8 mouse cellular contexts compared by ENCODE assay signal in genomic region chr3:96171583-96172196, GRCm38 (mm10). TPM values are rescaled to one million over a fixed set of nuclear protein-coding genes. Genes with fewer than 3 reads are reported as not detected.
DNase-seq lines count a peak whose midpoint lies in the region; ATAC-seq and TF ChIP-seq lines count a peak whose summit lies in the region.

No protein-coding gene starts in this region.

- peak overlapping the region; percentile 87 for H3K4me2 ChIP-seq in heart, embryonic 11.5 days
- peak overlapping the region; percentile 99 for H3K4me2 ChIP-seq in forebrain, embryonic 13.5 days
- H3K4me2 ChIP-seq in liver, postnatal 0 days (ENCODE audit: low read depth, low read length): peak overlapping the region; percentile 84

- H3K36me3 ChIP-seq in heart, embryonic 11.5 days (ENCODE audit: control insufficient read depth, insufficient read depth, low read length): peaks cover 18% of the 10 kb centered on the region
- peaks cover 52% of the 10 kb centered on the region for H3K36me3 ChIP-seq in E14TG2a.4 (ENCODE audit: insufficient read depth, low read length)
- H3K36me3 ChIP-seq in forebrain, embryonic 13.5 days (ENCODE audit: poor library complexity, severe bottlenecking): peaks cover 28% of the 10 kb centered on the region
- H3K36me3 ChIP-seq in liver, postnatal 0 days (replicated peaks; ENCODE audit: insufficient read depth, low read length): peaks cover 26% of the 10 kb centered on the region

- peak overlapping the region; percentile 93 for H3K4me3 ChIP-seq in heart, embryonic 11.5 days (ENCODE audit: low read depth, low read length)
- peak overlapping the region; percentile 99 for H3K4me3 ChIP-seq in E14TG2a.4 (replicated peaks; ENCODE audit: low read length)
- H3K4me3 ChIP-seq in forebrain, embryonic 13.5 days: peak overlapping the region; percentile 96
- peak overlapping the region; percentile 84 for H3K4me3 ChIP-seq in liver, postnatal 0 days (ENCODE audit: low read depth, low read length)

- no peak for DNase-seq in heart, postnatal 4 days
- DNase-seq in liver, postnatal 0 days: no peak
- no peak for DNase-seq in adrenal gland, postnatal 4 days (ENCODE audit: low spot score in 2 of 2)
- no peak for DNase-seq in left cerebral cortex, adult 11 months (ENCODE audit: low spot score)
- no peak for DNase-seq in right cerebral cortex, postnatal 14 days

- H3K9ac ChIP-seq in heart, embryonic 11.5 days (ENCODE audit: low read depth, low read length): peak overlapping the region; percentile 97
- peak overlapping the region; percentile 92 for H3K9ac ChIP-seq in forebrain, embryonic 13.5 days
- peak overlapping the region; percentile 82 for H3K9ac ChIP-seq in liver, postnatal 0 days (replicated peaks)

- TF ChIP-seq CTCF in E14TG2a.4 (conservative IDR thresholded peaks at IDR 0.05; ENCODE audit: low read length): no peak
- no peak for TF ChIP-seq CTCF in liver, postnatal 0 days (IDR thresholded peaks at IDR 0.05; ENCODE audit: low read depth)

- no peaks in the 10 kb centered on the region for H3K9me3 ChIP-seq in heart, embryonic 11.5 days (replicated peaks; ENCODE audit: control insufficient read depth, low read length)
- H3K9me3 ChIP-seq in E14TG2a.4 (ENCODE audit: low read length): no peaks in the 10 kb centered on the region
- H3K9me3 ChIP-seq in forebrain, embryonic 13.5 days (replicated peaks): no peaks in the 10 kb centered on the region
- H3K9me3 ChIP-seq in liver, postnatal 0 days (ENCODE audit: low read length): no peaks in the 10 kb centered on the region

- H3K27ac ChIP-seq in heart, embryonic 11.5 days (ENCODE audit: low read depth, low read length): peak overlapping the region; percentile 99
- peak overlapping the region; percentile 99 for H3K27ac ChIP-seq in forebrain, embryonic 13.5 days
- H3K27ac ChIP-seq in liver, postnatal 0 days (ENCODE audit: low read depth): peak overlapping the region; percentile 93

- 21% methylated on average over 18 of the region's 18 CpGs for WGBS in heart, embryonic 11.5 days (ENCODE audit: insufficient replicate concordance)
- 22% methylated on average over 18 of the region's 18 CpGs for WGBS in forebrain, embryonic 13.5 days
- 16% methylated on average over 18 of the region's 18 CpGs for WGBS in liver, postnatal 0 days (ENCODE audit: insufficient replicate concordance)

- H3K4me1 ChIP-seq in heart, embryonic 11.5 days (ENCODE audit: control insufficient read depth, insufficient read depth, low read length): peaks cover 14% of the 10 kb centered on the region
- peaks cover 65% of the 10 kb centered on the region for H3K4me1 ChIP-seq in E14TG2a.4 (replicated peaks; ENCODE audit: low read depth, low read length)
- H3K4me1 ChIP-seq in forebrain, embryonic 13.5 days: peaks cover 41% of the 10 kb centered on the region
- peaks cover 32% of the 10 kb centered on the region for H3K4me1 ChIP-seq in liver, postnatal 0 days (ENCODE audit: insufficient read depth)

- no peak for TF ChIP-seq EP300 in liver, postnatal 0 days (IDR thresholded peaks at IDR 0.05; ENCODE audit: low read depth)

- no peak; the same call in 1 of the 2 replicates for ATAC-seq in heart, embryonic 11.5 days (replicated peaks; ENCODE audit: insufficient number of reproducible peaks, low FRiP score, low TSS enrichment)
- ATAC-seq in forebrain, embryonic 13.5 days: peak; percentile 27
- ATAC-seq in liver, postnatal 0 days: peak; percentile 20

- H3K27me3 ChIP-seq in heart, embryonic 11.5 days (ENCODE audit: control insufficient read depth, insufficient read depth, low read length): no peaks in the 10 kb centered on the region
- H3K27me3 ChIP-seq in E14TG2a.4 (ENCODE audit: insufficient read depth, low read length): no peaks in the 10 kb centered on the region
- H3K27me3 ChIP-seq in forebrain, embryonic 13.5 days: no peaks in the 10 kb centered on the region
- H3K27me3 ChIP-seq in liver, postnatal 0 days (ENCODE audit: insufficient read depth, low read length): no peaks in the 10 kb centered on the region

RNA-seq across cellular contexts. Expression of gene Sf3b4, which starts 0.4 kb away (rescaled TPM):
- 119 and 126 TPM in 2 replicates for polyA plus RNA-seq in heart, embryonic 11.5 days (2014; fragmentation: Nextera tagmentation; extraction: Ambion mirVana)
- total RNA-seq in heart, postnatal 4 days (2021): 10 to 100 TPM; 34.1 to 36.8 TPM
- 161 and 181 TPM in 2 replicates for polyA plus RNA-seq in forebrain, embryonic 13.5 days (2015; fragmentation: Nextera tagmentation; extraction: Ambion mirVana)
- polyA plus RNA-seq in liver, postnatal 0 days (2015; fragmentation: Nextera tagmentation; extraction: Ambion mirVana): 38.6 and 41.1 TPM in 2 replicates
- 10 to 100 TPM; 68.9 to 76.8 TPM for total RNA-seq in adrenal gland, postnatal 4 days (2021)

RNA-seq across cellular contexts. Expression of gene Sv2a, which starts 9.3 kb away (rescaled TPM):
- polyA plus RNA-seq in heart, embryonic 11.5 days (2014; fragmentation: Nextera tagmentation; extraction: Ambion mirVana): 12.3 and 18.6 TPM in 2 replicates
- 10 to 100 TPM; 19.3 to 20.6 TPM for total RNA-seq in heart, postnatal 4 days (2021)
- 29.3 and 37.9 TPM in 2 replicates for polyA plus RNA-seq in forebrain, embryonic 13.5 days (2015; fragmentation: Nextera tagmentation; extraction: Ambion mirVana)
- 0.08 and 0.09 TPM in 2 replicates for polyA plus RNA-seq in liver, postnatal 0 days (2015; fragmentation: Nextera tagmentation; extraction: Ambion mirVana)
- total RNA-seq in adrenal gland, postnatal 4 days (2021): 10 to 100 TPM; 18.1 to 24.7 TPM

RNA-seq across cellular contexts. Expression of gene Mtmr11, which starts 9.9 kb away (rescaled TPM):
- polyA plus RNA-seq in heart, embryonic 11.5 days (2014; fragmentation: Nextera tagmentation; extraction: Ambion mirVana): 8.6 and 10.4 TPM in 2 replicates
- 1 to 10 TPM; 4.2 to 4.6 TPM for total RNA-seq in heart, postnatal 4 days (2021)
- 9.0 and 12.9 TPM in 2 replicates for polyA plus RNA-seq in forebrain, embryonic 13.5 days (2015; fragmentation: Nextera tagmentation; extraction: Ambion mirVana)
- 2.7 and 3.0 TPM in 2 replicates for polyA plus RNA-seq in liver, postnatal 0 days (2015; fragmentation: Nextera tagmentation; extraction: Ambion mirVana)
- 10 to 100 TPM; 15.0 to 22.2 TPM for total RNA-seq in adrenal gland, postnatal 4 days (2021)

RNA-seq across cellular contexts. Expression of gene Bola1, which starts 47.8 kb away (rescaled TPM):
- polyA plus RNA-seq in heart, embryonic 11.5 days (2014; fragmentation: Nextera tagmentation; extraction: Ambion mirVana): 47.5 and 49.6 TPM in 2 replicates
- total RNA-seq in heart, postnatal 4 days (2021): 10 to 100 TPM; 18.8 to 20.9 TPM
- 82.2 and 86.6 TPM in 2 replicates for polyA plus RNA-seq in forebrain, embryonic 13.5 days (2015; fragmentation: Nextera tagmentation; extraction: Ambion mirVana)
- polyA plus RNA-seq in liver, postnatal 0 days (2015; fragmentation: Nextera tagmentation; extraction: Ambion mirVana): 49.2 and 49.3 TPM in 2 replicates
- 10 to 100 TPM; 30.6 to 33.1 TPM for total RNA-seq in adrenal gland, postnatal 4 days (2021)

RNA-seq across cellular contexts. Expression of gene Hist2h2ab, which starts 48.0 kb away (rescaled TPM):
- polyA plus RNA-seq in heart, embryonic 11.5 days (2014; fragmentation: Nextera tagmentation; extraction: Ambion mirVana): not detected in 2 replicates
- total RNA-seq in heart, postnatal 4 days (2021): 10 to 100 TPM; 25.5 to 29.9 TPM
- polyA plus RNA-seq in forebrain, embryonic 13.5 days (2015; fragmentation: Nextera tagmentation; extraction: Ambion mirVana): 0.78 and 2.2 TPM in 2 replicates
- polyA plus RNA-seq in liver, postnatal 0 days (2015; fragmentation: Nextera tagmentation; extraction: Ambion mirVana): 0.46 TPM in 1 of 2 replicates, not detected in the other
- 10 to 100 TPM; 27.8 to 28.5 TPM for total RNA-seq in adrenal gland, postnatal 4 days (2021)

Comparison
In these comparisons a context has a peak if more than half of its experiments do, and no peak if none do; other contexts are left out.
1. RNA of gene Sv2a, which starts 9.3 kb away (polyA plus RNA-seq): 29.3 to 37.9 TPM in forebrain, embryonic 13.5 days and 12.3 to 18.6 TPM in heart, embryonic 11.5 days; 0.08 to 0.09 TPM in liver, postnatal 0 days; every median in the first group is over 10 times any median in the second.
2. Peak in every context shown above with its lines, with median percentiles within 50 percentile points of each other: H3K27ac ChIP-seq, H3K4me2 ChIP-seq, H3K4me3 ChIP-seq and H3K9ac ChIP-seq.